Mouse (Mus musculus) layer of hippocampus, adult 2 months (tissue): ENCODE results near the gene Nuf2. TPM values are rescaled to one million over a fixed set of nuclear protein-coding genes. Genes with fewer than 3 reads are reported as not detected.
"Not testable (repeated sequence)": the region's sequence is repeated elsewhere in the genome, so short reads cannot be mapped to it uniquely, and the experiment has no call there.

Source experiments
- DNase-seq, 2 experiments: peaks; one replicate each; pipeline ENCODE4 v3.0.0; 2022; ENCODE audit warnings: low spot score in 2 of 2
- H3K27ac ChIP-seq: fragments of 200-600 bp; 2 replicates; pipeline ENCODE4 v1.8.1; 2022
- H3K4me3 ChIP-seq: fragments of 200-600 bp; 2 replicates; pipeline ENCODE4 v1.8.1; 2022; ENCODE audit warnings: mild to moderate bottlenecking
- CTCF ChIP-seq: fragments of 200-600 bp; conservative IDR thresholded peaks from 2 replicates; pipeline ENCODE4 v1.8.1; 2022; ENCODE audit warnings: antibody characterized with exemption, mild to moderate bottlenecking, moderate library complexity
- long read RNA-seq, 2 experiments: library from polyadenylated mRNA; stranded (forward); transcript quantifications; one replicate each; pipeline ENCODE4 v2.0.0; 2021; ENCODE audit warnings: borderline mapping rate in 2 of 2
- total RNA-seq, 2 experiments: library from RNA; stranded (reverse); gene quantifications; 2 replicates each; pipeline ENCODE4 v1.2.3; 2021

The Nuf2 gene
- 1 to 10 TPM; 3.2 to 4.1 TPM for total RNA-seq
- long read RNA-seq, experiment 1, partial matches to known transcripts: 1 of 3 reads
- long read RNA-seq, experiment 1, other reads (novel, unspliced or antisense): 2 of 3 reads
- long read RNA-seq, experiment 2, partial matches to known transcripts: 0 of 2 reads
- long read RNA-seq, experiment 2, other reads (novel, unspliced or antisense): 2 of 2 reads

- Histone ChIP-seq H3K27ac (peak within 1 kb of the TSS; percentile 96), H3K4me3 (peak within 1 kb of the TSS; percentile 77)
- TF ChIP-seq CTCF: no peak; the same call in 1 of the 2 replicates
- DNase-seq: peak; percentile 98 to 100
These were observed at the start of gene Nuf2 for GRCm38 (mm10) chr1:169530876-169531701. Gene Nuf2 (minus strand): TSS chr1:169531464.

DNA sequence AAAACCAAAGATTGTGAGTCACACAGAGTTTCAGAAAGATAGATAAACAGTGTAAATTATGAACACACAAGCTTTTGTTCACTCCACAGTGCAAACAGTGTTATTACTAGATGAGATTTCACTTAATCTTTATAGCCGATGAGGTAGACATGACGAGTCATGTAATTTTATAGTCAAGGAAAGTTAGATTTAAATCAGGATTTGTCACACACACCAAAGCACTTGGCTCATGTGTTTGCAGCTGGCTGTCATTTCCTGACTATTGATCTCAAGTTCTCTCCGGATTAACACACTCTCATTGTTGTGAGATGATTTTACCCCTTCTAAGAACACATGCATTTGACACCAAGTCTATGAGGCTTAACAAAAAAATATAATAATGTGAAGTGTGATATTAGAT is 48.3 kb upstream of the Nuf2 start:
- Histone ChIP-seq H3K4me3 (no peak overlapping the region), H3K27ac (no peak overlapping the region)
- no peak for TF ChIP-seq CTCF
- DNase-seq: no peak

DNA sequence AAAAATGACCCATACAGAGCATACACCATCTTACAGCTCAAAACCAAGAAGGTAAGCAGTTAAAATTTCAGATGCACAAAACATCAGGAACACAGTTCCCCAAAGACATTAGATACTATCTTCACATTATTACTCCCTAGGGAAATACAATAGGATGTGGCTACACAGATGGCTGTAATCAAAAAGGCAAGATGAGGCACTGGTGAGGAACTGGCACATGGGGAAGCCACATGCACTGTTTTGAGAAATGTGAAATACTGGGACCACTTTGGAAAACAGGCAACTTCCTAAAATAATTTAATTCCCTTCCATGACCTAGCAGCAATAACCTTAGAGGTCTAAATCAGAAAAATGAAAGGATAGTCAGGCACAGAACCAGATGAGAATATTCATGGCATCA is 42.9 kb upstream of the Nuf2 start:
- Histone ChIP-seq H3K4me3 (no peak overlapping the region), H3K27ac (no peak overlapping the region)
- no peak for DNase-seq
- TF ChIP-seq CTCF: no peak

DNA sequence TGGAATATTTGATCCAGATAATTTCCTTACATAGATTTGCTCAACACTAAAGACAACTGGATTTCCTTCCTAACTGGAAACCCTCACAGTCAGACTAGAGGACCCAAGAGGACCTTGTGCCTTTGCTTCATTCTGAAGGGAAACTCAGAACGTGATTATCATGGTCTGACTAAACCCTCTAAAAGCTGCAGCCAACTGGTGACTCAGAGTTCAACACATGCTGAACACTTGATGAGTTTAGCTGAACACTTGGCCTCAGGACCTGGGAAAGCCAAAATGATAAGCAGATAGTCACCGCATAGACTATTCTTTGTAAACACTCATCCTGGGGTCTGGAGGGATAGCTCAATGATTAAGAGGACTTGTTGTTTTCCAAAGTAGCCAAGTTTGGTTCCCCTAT is 24.4 kb upstream of the Nuf2 start:
- Histone ChIP-seq H3K4me3 (no peak overlapping the region), H3K27ac (no peak overlapping the region)
- no peak for TF ChIP-seq CTCF
- no peak for DNase-seq

- no peak overlapping the region for H3K27ac ChIP-seq
- no peak for DNase-seq
These were observed 23.8 kb upstream of the Nuf2 start for GRCm38 (mm10) chr1:169555019-169555418.

GRCm38 (mm10) chr1:169553446-169553845 is 22.2 kb upstream of the Nuf2 start:
- no peak overlapping the region for H3K27ac ChIP-seq
- no peak overlapping the region for H3K4me3 ChIP-seq
- DNase-seq: no peak
- no peak for TF ChIP-seq CTCF

More at GRCm38 (mm10) chr1:169555019-169555418, 23.8 kb upstream of the Nuf2 start:
- no peak overlapping the region for H3K4me3 ChIP-seq
- no peak for TF ChIP-seq CTCF

DNA sequence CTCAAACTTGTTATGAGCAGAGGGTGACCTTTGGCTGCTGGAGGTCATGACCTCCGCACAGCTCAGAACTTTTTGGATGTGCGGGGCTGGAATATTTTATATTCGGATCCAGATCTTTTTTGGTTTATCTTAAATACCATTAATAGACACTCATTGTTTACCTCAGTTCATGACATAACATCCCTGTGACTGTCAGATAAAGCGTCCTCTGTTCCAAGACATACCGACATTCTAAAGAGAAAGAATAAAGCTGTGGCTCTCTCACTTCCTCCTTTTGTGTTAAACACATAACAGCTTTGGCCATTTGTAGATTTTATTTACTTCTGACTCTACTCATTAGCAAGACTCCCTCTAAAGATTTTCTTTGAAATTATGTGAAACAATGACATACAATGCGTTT is 9.2 kb upstream of the Nuf2 start:
- TF ChIP-seq CTCF: no peak
- Histone ChIP-seq H3K27ac (no peak overlapping the region), H3K4me3 (no peak overlapping the region)
- DNase-seq: no peak

- peak; percentile 66 to 81 for DNase-seq
- TF ChIP-seq CTCF: peak; percentile 90
- Histone ChIP-seq H3K27ac (peak overlapping the region; percentile 96), H3K4me3 (peak overlapping the region; percentile 77)
These were observed 655 bp upstream of the Nuf2 start for GRCm38 (mm10) chr1:169531702-169532535.

DNA sequence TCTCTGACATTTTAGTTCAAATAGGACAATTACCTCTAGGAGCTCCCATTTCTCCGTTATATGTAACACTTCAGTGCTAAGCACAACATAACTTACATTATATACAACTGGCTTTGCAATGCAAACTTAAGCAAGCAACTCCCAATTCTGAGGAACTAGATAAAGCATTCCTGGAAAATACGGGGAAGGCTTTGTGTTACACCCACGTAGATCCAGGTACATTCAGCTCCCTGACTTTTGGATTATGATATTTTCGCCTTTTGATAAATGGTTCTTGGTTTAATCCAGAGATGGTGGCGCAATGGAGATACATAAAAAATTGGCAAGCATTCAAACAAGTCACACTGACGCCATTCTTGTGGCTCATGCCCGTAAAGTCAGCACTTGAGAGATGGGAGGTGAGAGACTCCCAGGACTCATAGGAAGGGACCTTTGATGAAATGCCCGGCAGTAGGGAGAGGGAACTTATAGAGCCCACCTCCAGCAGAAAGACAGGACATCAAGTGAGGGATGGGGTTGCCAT is 1.2 kb downstream of the Nuf2 start:
- Histone ChIP-seq H3K4me3 (no peak overlapping the region), H3K27ac (no peak overlapping the region)
- no peak for DNase-seq
- TF ChIP-seq CTCF: no peak

DNA sequence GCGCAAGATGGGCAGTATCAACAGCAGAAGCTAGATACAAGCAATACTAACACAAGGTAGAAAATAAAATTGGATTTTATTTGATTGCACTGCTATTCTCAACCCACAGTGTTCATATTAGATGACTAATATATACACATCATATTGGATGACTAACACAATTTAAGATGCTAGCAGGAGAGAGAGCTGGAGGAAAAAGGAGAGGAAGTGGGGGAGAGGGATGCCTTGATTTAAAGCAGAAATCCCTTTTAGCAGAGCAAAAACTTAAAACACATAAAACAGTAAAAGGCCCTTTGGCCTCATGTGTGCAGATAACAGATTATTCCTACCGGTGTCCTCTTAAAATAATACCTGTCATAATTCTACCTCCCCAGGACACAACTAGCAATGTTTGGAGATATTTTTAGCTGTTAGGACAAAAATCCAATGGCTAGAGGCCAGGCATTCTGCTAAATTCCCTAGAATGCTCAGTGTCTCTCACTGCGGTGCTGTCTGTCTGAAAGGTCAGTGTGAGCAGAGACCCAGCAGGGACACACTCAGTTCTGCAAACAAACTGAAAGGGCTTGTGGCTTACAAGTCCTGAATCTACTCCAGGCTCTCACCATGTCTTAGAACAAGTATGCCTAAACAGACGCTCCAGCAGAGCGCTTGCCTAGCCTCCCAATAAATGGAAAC is 5.1 kb downstream of the Nuf2 start:
- no peak for TF ChIP-seq CTCF
- H3K27ac ChIP-seq: no peak overlapping the region
- no peak for DNase-seq
- H3K4me3 ChIP-seq: no peak overlapping the region

GRCm38 (mm10) chr1:169519337-169519736 is 11.9 kb downstream of the Nuf2 start:
- no peak for TF ChIP-seq CTCF
- Histone ChIP-seq H3K27ac (peak overlapping the region; percentile 78), H3K4me3 (0 out of 2 replicates have a peak overlapping the region, but pooled peaks have one; percentile 15)
- DNase-seq: peak; percentile 27 to 50

DNA sequence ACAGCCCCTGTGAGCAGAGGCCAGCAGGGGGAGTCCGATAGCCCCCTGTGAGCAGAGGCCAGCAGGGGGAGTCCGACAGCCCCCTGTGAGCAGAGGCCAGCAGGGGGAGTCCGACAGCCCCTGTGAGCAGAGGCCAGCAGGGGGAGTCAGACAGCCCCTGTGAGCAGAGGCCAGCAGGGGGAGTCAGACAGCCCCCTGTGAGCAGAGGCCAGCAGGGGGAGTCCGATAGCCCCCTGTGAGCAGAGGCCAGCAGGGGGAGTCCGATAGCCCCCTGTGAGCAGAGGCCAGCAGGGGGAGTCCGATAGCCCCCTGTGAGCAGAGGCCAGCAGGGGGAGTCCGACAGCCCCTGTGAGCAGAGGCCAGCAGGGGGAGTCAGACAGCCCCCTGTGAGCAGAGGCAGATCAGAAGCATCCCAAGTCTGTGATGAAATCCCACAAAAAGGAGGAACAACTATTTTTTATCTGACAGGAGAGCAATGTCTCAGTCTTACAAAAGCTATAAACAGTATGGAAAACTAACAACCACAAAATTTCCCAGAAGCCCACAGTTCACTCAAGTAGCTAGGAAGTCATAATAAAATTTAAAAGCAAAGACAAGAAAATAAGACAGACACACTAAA is 13.3 kb downstream of the Nuf2 start:
- H3K4me3 ChIP-seq, H3K27ac ChIP-seq, DNase-seq: not testable (repeated sequence)
- peak; percentile 59 for TF ChIP-seq CTCF
